Mouse (Mus musculus) adrenal gland, postnatal 25 days (tissue): ENCODE results near the gene Rad51. TPM values are rescaled to one million over a fixed set of nuclear protein-coding genes. Genes with fewer than 3 reads are reported as not detected.
A peak's percentile ranks its signal among the peaks of the same experiment; 100 is the strongest.

Source experiments
- DNase-seq: peaks from one replicate; pipeline ENCODE4 v3.0.0; 2021; ENCODE audit warnings: mixed read lengths
- total RNA-seq: library from RNA; stranded (reverse); gene quantifications from 2 replicates; pipeline ENCODE4 v1.2.3, GENCODE M21; 2021

Rad51 gene
- total RNA-seq, 1 experiment from 2014 or later = 5.0 TPM

- no peak for DNase-seq
Measured at GRCm38 (mm10) chr2:119163999-119164398, 51.4 kb downstream of the Rad51 start.

- DNase-seq = no peak
Measured at GRCm38 (mm10) chr2:119165401-119165800, 52.8 kb downstream of the Rad51 start.

GRCm38 (mm10) chr2:119166901-119167865 is 54.6 kb downstream of the Rad51 start, which contains the start of gene Gchfr:
TSS of gene Gchfr (plus strand) at chr2:119167773.
- peak; percentile 84 for DNase-seq

- no peak for DNase-seq
Measured at GRCm38 (mm10) chr2:119167866-119168256, 55.3 kb downstream of the Rad51 start.

DNA sequence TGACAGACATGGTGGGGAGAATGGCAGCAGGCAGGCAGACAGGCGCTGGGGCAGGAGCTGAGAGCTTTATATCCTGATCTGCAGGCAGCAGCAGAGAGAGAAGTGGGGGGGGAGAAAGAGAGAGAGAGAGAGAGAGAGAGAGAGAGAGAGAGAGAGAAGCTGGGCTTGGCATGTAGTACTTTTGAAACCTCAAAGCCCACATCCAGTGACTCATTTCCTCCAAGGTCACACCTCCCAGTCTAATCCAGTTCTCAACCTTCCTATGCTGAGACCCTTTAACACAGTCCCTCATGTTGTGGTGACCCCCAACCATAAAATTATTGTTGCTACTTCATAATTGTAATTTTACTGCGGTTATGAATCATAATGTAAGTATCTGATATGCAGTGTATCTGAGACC is 57.7 kb downstream of the Rad51 start:
- DNase-seq = no peak

GRCm38 (mm10) chr2:119171574-119171973 is 59.0 kb downstream of the Rad51 start:
- no peak for DNase-seq

DNA sequence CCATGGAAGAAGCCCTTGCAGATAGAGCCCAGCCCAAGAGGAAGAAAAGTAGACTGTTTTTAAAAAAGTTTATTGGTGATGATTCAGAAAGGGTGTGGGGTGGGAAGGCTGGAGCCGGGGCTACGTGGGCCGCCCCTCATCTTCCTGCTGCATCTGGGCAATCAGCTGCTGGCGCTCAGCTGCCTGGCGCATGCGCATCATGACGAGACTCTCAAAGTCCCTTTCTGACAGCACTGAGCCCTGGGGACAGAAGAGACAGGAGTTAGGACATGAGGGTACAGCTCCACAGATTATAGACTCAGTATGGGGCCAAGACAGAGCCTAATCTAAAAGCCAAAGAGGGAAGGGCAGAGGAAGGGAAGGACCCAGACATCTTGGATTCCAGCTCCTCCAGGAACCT is 59.9 kb downstream of the Rad51 start:
- no peak for DNase-seq

DNA sequence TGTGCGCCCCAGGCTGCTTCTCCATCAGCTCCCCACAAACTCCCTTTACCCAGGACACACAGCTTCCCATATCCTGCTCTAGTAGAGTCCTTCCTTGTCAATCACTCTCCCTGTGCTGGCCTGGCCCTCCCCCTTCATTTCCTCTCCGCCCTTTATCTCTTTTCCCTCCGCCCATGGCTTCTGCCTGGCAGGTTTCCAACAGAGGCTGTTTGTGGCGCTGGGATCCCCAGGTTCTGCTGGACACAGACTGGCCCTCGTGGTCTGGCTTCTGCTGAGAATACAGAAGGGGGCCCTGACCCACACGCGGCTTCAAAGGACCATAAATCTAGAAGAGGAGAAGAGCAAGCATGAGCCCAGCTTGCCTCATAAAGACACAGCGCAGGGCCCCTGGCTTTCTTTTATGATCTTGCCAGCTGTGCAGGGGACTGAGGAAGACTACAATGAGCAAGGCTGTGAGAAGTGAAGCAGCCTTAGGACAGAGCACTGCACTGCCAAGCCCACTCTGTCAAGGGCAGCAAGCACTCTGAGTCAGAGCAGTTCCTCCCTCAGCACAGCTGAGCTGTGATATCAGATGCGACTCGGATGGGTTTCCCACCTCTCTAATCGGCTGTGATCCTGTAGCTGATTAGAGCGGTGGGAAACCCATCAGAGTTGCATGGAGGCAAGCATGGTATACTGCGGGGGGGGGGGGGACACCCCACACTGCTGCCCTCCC is 60.4 kb downstream of the Rad51 start:
- peak; percentile 75 for DNase-seq

DNA sequence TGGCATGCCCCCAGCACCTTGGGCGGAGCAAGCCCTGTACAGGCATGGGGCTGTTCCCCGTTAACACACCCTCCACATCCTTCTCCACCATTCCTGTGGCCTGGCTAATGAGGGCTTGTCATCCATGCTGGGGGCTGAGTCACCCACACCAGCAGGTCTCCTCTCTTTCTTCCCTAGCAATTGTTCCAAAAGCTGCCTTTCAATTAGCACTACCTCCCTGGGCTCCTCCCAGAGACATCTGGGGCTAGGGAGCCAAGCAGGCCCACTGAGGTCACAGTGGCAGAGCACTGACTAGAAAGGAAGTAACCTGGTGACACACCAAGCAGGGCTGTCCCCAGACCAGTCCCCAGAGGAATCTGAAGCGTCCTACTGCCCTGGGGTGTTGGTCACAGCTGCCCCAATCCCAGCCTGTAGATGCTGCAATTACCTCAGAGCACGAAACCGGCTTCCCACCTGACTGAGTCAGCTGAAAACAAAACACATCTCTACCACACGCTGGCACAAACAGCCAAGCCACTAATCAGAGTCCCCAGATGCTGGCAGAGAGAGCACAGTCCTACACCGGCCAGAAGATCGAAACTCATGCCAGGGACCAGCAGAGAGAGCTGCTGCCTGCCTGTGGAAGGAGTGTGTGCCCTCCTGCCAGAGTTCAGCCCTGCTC is 61.5 kb downstream of the Rad51 start, which contains the start of gene Gm14137:
Gene Gm14137, plus strand, starts transcription at position 519 of the 661 bp plus-strand sequence.
- DNase-seq = peak; percentile 19

- DNase-seq = no peak
Measured at GRCm38 (mm10) chr2:119174866-119175265, 62.3 kb downstream of the Rad51 start.

GRCm38 (mm10) chr2:119175614-119176013 is 63.0 kb downstream of the Rad51 start:
- no peak for DNase-seq

DNA sequence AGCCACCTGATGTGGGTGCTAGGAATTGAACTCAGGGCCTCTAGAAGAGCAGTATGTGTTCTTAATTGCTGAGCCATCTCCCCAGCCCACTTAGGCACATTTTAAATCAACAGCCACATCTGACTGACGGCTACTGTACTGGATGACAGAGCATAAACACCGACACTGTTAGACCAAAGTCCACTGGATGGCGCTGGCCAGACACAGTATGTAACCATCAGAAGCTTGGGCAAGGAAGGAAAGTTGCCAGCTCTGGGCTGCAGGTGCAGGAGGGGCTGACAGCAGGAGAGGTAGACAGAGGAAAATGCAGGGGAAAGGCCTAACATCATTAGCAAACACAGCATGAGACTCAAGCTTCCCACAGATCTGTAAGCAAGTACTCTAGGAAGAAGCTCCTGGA is 64.2 kb downstream of the Rad51 start:
- DNase-seq = no peak

DNA sequence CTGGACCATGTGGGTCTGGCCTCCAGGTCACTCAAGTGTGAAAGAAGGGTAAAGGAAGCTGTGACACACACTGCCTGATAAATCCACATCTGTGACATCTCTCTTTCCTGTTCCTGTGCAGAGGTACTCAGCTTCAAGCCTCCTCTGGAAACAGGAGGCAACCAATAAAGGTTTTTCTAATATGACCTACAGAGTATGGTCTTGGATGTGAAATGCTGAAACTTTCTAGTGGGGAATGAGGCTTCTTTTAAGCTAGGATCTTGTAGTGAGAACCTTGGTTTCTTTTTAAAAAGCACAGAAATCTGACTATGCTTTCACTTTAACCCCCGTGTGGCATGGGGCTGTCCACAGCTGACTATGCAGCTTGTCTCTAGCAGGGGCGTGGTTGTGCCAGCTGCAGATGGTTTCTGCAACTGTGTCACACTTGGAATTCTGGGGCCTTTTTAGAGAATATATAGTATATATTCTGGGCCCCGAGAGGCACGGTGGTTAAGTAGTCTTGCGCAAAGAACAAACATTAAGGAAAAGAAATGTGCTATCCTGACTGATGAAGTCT is 64.9 kb downstream of the Rad51 start:
- no peak for DNase-seq

DNA sequence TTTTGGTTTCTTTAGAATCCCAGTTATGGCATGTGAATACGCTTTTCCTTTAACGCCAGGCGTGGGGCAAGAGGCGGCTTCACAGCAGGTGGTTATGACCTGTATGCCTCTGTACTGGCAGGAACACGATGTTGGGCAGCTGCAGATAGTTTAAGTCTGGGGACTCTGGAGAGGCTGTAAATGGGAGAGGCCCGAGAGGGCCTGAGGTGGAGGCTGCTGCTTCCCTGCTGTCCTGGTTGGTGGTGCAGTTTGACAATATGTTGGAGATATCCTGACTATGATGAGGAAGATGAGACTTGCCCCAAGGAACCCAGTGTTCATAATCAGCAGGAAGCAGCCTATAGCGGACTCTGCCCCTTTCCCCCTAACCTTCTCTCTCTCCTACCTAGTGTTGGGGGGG is 70.3 kb downstream of the Rad51 start:
- no peak for DNase-seq

DNA sequence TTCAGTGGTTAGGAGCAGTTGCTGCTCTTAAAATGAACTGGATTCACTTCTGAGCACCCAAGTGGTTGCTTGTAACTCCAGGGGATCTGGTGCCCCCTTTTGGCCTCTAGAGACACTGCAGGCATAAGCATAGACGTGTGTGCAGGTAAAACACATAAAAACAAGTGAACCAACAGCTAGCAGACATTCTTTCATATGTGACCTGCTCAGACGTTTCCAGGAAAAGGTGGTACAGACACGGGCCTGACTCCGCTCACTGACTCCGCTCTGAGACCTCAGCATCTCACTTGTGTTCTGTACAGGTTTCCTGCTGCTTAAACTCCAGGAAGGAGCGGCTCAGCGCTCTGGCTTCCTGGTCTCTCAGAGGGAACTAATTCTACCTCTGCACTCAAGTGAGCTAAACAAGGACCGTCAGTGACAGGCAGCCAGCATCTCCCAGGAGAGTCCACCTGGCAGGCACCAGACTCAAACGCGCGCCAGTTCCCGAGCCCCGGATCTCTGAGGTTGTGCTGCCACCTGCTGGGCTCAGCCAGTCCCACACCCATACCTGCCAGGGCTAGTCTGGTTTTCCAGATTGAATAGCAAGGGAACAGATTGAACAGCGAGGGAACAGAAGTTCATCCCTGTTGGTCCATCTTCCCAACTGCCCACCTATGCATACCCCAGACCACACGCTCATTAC is 76.6 kb downstream of the Rad51 start:
- DNase-seq = peak; percentile 90

- DNase-seq = no peak
Measured at GRCm38 (mm10) chr2:119190969-119191368, 78.4 kb downstream of the Rad51 start.

- no peak for DNase-seq
Measured at GRCm38 (mm10) chr2:119194140-119194539, 81.5 kb downstream of the Rad51 start.

- no peak for DNase-seq
Measured at GRCm38 (mm10) chr2:119196316-119197108, 83.9 kb downstream of the Rad51 start.
